Mouse (Mus musculus): ENCODE data around the gene Rabac1. TPM values are rescaled to one million over a fixed set of nuclear protein-coding genes. Genes with fewer than 3 reads are reported as not detected.

Rabac1 gene
- total RNA-seq, 1 experiment, result 212 TPM

DNA sequence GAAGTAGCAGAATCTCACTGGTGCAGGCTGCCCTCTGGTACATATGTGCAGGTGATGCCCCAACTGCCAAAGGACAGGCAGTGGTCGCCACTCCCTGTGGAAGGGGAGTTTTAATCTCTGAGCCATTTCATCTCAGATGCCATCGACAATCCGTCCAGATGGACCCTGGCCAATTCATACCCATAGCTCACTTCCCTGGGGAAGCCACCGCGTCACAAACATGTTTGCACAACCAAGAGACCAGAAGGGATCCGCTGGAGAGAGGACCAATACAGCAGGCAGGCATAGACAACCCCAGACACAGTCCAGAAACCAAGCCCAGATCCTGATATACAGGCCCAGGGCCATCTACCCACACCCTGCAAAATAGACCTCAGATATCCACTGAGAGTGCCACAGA is 42.1 kb downstream of the Rabac1 start:
- no peaks in the 10 kb centered on the region for H3K9me3 ChIP-seq (ENCODE audit: control insufficient read depth, insufficient read depth, low read depth, low read length)
- no peak overlapping the region for H3K4me3 ChIP-seq (ENCODE audit: insufficient read depth in 1 of 2, low read depth in 1 of 2, low read length in 2 of 2, poor library complexity in 1 of 2, severe bottlenecking in 1 of 2)
- no peak overlapping the region for H3K9ac ChIP-seq (ENCODE audit: insufficient read depth, low read depth, low read length, poor library complexity, severe bottlenecking)
- peaks cover 11% of the 10 kb centered on the region for H3K36me3 ChIP-seq (ENCODE audit: control insufficient read depth, insufficient read depth, low read length, poor library complexity, severe bottlenecking)
- DNase-seq (ENCODE audit: low read depth, low spot score), result no peak
- TF ChIP-seq ZC3H11A (IDR thresholded peaks at IDR 0.05; ENCODE audit: borderline replicate concordance, low read depth, low read length), result no peak
- no peak for TF ChIP-seq MAFK (IDR thresholded peaks at IDR 0.05; ENCODE audit: insufficient read depth, low read depth, low read length)
- no peak for TF ChIP-seq CHD2 (IDR thresholded peaks at IDR 0.05; ENCODE audit: low read depth, low read length)
- TF ChIP-seq ZNF384 (IDR thresholded peaks at IDR 0.05; ENCODE audit: low read depth, low read length), result no peak
- TF ChIP-seq HCFC1 (IDR thresholded peaks at IDR 0.05; ENCODE audit: borderline replicate concordance, insufficient read depth, low read length), result no peak
- peaks cover 0 to 32% of the 10 kb centered on the region in 2 experiments; a peak in 1 of 4 replicates for H3K4me1 ChIP-seq (ENCODE audit: control insufficient read depth in 2 of 2, insufficient read depth in 2 of 2, low read length in 2 of 2, poor library complexity in 1 of 2)
- H3K27ac ChIP-seq (ENCODE audit: insufficient read depth, low read depth, low read length, poor library complexity, severe bottlenecking), result no peak overlapping the region
- in situ Hi-C loops (cut with MboI; ENCODE audit: low sequenced_read_pairs in 2 of 2, unreplicated experiment in 2 of 2), result no loop called here

Other genes with a start within 250 kb of the Rabac1 start
- not detected in 2 replicates for gene Gm4763, start 245.8 kb downstream of the Rabac1 start, total RNA-seq (2012; rRNA removed)
- 0.22 TPM in 1 of 2 replicates, not detected in the other for gene Cd177, start 212.4 kb downstream of the Rabac1 start, total RNA-seq (2012; rRNA removed)
- 0.89 and 1.6 TPM in 2 replicates for gene Ceacam10, start 195.5 kb downstream of the Rabac1 start, total RNA-seq (2012; rRNA removed)
- gene Gm9844, start 110.5 kb downstream of the Rabac1 start, total RNA-seq (2012; rRNA removed), result 4.6 and 6.7 TPM in 2 replicates
- gene Lypd4, start 102.8 kb downstream of the Rabac1 start, total RNA-seq (2012; rRNA removed), result 0.18 TPM in 1 of 2 replicates, not detected in the other
- gene Dmrtc2, start 102.7 kb downstream of the Rabac1 start, total RNA-seq (2012; rRNA removed), result 0.53 and 0.54 TPM in 2 replicates
- 2,686 and 2,786 TPM in 2 replicates for gene Rps19, start 88.4 kb downstream of the Rabac1 start, total RNA-seq (2012; rRNA removed)
- gene Cd79a, start 75.4 kb downstream of the Rabac1 start, total RNA-seq (2012; rRNA removed), result 1.3 and 1.5 TPM in 2 replicates
- gene Arhgef1, start 69.8 kb downstream of the Rabac1 start, total RNA-seq (2012; rRNA removed), result 32.1 and 40.0 TPM in 2 replicates
- not detected in 2 replicates for gene Gm4881, start 28.3 kb downstream of the Rabac1 start, total RNA-seq (2012; rRNA removed)
- gene Atp1a3, start 33.2 kb upstream of the Rabac1 start, total RNA-seq (2012; rRNA removed), result 21.2 and 37.0 TPM in 2 replicates
- 10.0 and 10.7 TPM in 2 replicates for gene Grik5, start 99.6 kb upstream of the Rabac1 start, total RNA-seq (2012; rRNA removed)
- 15.1 and 18.9 TPM in 2 replicates for gene Zfp574, start 99.8 kb upstream of the Rabac1 start, total RNA-seq (2012; rRNA removed)
- 2.4 and 2.9 TPM in 2 replicates for gene Pou2f2, start 207.0 kb upstream of the Rabac1 start, total RNA-seq (2012; rRNA removed)
- 22.8 and 31.3 TPM in 2 replicates for gene Dedd2, start 247.9 kb upstream of the Rabac1 start, total RNA-seq (2012; rRNA removed)
- gene Zfp526, start 248.7 kb upstream of the Rabac1 start, total RNA-seq (2012; rRNA removed), result 5.0 and 5.2 TPM in 2 replicates

Data from ES-E14 (cell line).